Mouse (Mus musculus) midbrain, embryonic 13.5 days (tissue): Measurements from ENCODE around the gene Nbea. TPM values are rescaled to one million over a fixed set of nuclear protein-coding genes. Genes with fewer than 3 reads are reported as not detected.
A peak's percentile ranks its signal among the peaks of the same experiment; 100 is the strongest.

Experiments
- ATAC-seq: fragments of 200-750 bp; cut with Nextera tagmentation; 2 replicates; pipeline ENCODE4 v1.8.0; 2017; ENCODE audit warnings: mild to moderate bottlenecking, moderate TSS enrichment, moderate library complexity
- H3K27ac ChIP-seq: fragments of 300-500 bp; sonication (generic); 2 replicates; pipeline ENCODE4 v1.5.1; 2015; ENCODE audit warnings: inconsistent platforms, mild to moderate bottlenecking, moderate library complexity
- H3K27me3 ChIP-seq: fragments of 300-500 bp; sonication (generic); 2 replicates; pipeline ENCODE4 v1.6.1; 2015; ENCODE audit warnings: mild to moderate bottlenecking, inconsistent platforms
- H3K36me3 ChIP-seq: fragments of 300-500 bp; sonication (generic); 2 replicates; pipeline ENCODE4 v1.6.1; 2015; ENCODE audit warnings: mild to moderate bottlenecking, inconsistent platforms
- H3K4me1 ChIP-seq: fragments of 300-500 bp; sonication (generic); replicated peaks from 2 replicates; pipeline ENCODE4 v1.6.1; 2015; ENCODE audit warnings: inconsistent platforms
- H3K4me2 ChIP-seq: fragments of 300-500 bp; sonication (generic); replicated peaks from 2 replicates; pipeline ENCODE4 v1.6.1; 2015; ENCODE audit warnings: moderate library complexity, mild to moderate bottlenecking, inconsistent platforms
- H3K4me3 ChIP-seq: fragments of 300-500 bp; sonication (generic); replicated peaks from 2 replicates; pipeline ENCODE4 v1.5.1; 2015; ENCODE audit warnings: mild to moderate bottlenecking, inconsistent platforms
- H3K9ac ChIP-seq: fragments of 300-500 bp; sonication (generic); replicated peaks from 2 replicates; pipeline ENCODE4 v1.6.1; 2015; ENCODE audit warnings: mild to moderate bottlenecking, inconsistent platforms
- H3K9me3 ChIP-seq: fragments of 300-500 bp; sonication (generic); 2 replicates; pipeline ENCODE4 v1.6.1; 2016; ENCODE audit warnings: mild to moderate bottlenecking, inconsistent platforms
- WGBS: fragments of 180-500 bp; shearing (Covaris S2); methylation state at CpG from one replicate; pipeline ENCODE4 v1.1.7; 2015; 5-methylcytosine and 5-hydroxymethylcytosine counted together
- polyA plus RNA-seq: library from polyadenylated mRNA; unstranded; fragments of >200 nt; fragmentation: Nextera tagmentation; extraction: Ambion mirVana; gene quantifications from 2 replicates; pipeline ENCODE4 v1.2.1, GENCODE M21; 2015

Gene Nbea
- polyA plus RNA-seq, 1 experiment from 2014 or later = 53.0 TPM

DNA sequence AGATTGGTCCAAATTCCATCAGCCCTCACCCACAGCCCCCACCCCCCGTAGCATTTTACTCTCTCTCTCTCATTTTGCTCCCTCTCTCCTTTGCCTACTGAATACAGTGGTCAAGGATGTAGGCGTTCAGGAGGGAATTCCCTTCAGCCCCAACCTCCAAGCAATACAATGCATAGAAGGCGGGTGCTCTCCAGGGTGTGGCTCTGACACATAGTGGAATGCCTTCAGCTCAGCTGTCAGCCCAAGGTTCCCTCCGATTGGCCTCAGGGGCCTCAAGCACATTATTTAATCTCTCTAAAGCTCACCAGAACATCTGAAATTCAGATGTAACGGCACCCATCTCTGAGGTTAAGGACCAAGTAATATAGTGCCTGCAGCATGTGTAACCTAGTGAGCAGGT lies 590.2 kb downstream of the Nbea start:
- no peaks in the 10 kb centered on the region for H3K36me3 ChIP-seq
- no peak overlapping the region for H3K9ac ChIP-seq
- no peak overlapping the region for H3K4me2 ChIP-seq
- ATAC-seq = no peak
- H3K27ac ChIP-seq = no peak overlapping the region
- peaks cover 29% of the 10 kb centered on the region for H3K4me1 ChIP-seq
- 74% methylated on average over 5 of the region's 5 CpGs for WGBS
- no peaks in the 10 kb centered on the region for H3K9me3 ChIP-seq
- no peaks in the 10 kb centered on the region for H3K27me3 ChIP-seq
- H3K4me3 ChIP-seq = no peak overlapping the region

DNA sequence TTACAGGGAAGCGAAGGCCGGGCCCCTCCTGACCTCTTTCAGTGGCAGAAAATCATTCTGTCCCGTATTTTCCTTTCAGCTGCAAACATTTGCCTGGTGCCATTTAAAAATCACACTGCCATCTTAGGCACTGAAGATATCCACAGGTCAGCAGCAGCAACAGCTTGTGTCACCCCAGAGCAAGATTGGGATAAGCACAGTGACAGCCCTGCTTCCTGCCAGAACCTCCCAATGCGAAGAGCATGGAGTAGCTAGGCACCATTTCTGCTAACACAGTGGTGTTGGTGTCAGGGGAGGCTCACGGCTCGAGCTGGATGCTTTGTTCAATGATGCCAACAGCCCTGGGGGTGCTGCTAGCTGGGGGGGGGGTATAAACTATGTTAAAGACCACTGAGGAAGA lies 592.8 kb downstream of the Nbea start:
- H3K4me3 ChIP-seq = no peak overlapping the region
- H3K4me2 ChIP-seq = no peak overlapping the region
- no peak overlapping the region for H3K27ac ChIP-seq
- ATAC-seq = no peak
- no peaks in the 10 kb centered on the region for H3K9me3 ChIP-seq
- H3K9ac ChIP-seq = no peak overlapping the region
- H3K4me1 ChIP-seq = peaks cover 43% of the 10 kb centered on the region
- no peaks in the 10 kb centered on the region for H3K36me3 ChIP-seq
- 73% methylated on average over 6 of the region's 6 CpGs for WGBS
- no peaks in the 10 kb centered on the region for H3K27me3 ChIP-seq

DNA sequence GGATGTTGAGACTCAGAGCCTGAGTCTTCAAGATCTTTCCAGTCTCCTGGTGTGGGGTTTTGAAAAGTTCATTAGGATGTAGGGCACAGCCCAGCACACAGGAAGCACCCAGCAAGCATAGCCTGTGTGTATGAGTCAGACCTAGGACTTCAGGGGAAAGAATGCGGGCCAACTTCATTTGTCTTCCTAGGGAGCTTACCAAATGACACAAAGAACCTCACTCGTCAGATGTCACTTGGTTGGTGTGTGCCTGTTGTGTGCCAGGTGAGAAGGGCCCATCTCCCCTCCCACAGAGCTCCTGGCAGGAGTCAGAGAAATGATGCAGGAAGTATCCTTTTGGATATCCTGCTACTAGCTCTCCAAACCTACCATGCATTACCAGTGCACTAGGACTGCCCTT lies 593.2 kb downstream of the Nbea start:
- H3K4me2 ChIP-seq = no peak overlapping the region
- no peaks in the 10 kb centered on the region for H3K36me3 ChIP-seq
- no peaks in the 10 kb centered on the region for H3K9me3 ChIP-seq
- WGBS = 73% methylated on average over 2 of the region's 2 CpGs
- H3K4me1 ChIP-seq = peaks cover 43% of the 10 kb centered on the region
- no peak overlapping the region for H3K4me3 ChIP-seq
- H3K27ac ChIP-seq = no peak overlapping the region
- no peak for ATAC-seq
- H3K27me3 ChIP-seq = no peaks in the 10 kb centered on the region
- no peak overlapping the region for H3K9ac ChIP-seq

DNA sequence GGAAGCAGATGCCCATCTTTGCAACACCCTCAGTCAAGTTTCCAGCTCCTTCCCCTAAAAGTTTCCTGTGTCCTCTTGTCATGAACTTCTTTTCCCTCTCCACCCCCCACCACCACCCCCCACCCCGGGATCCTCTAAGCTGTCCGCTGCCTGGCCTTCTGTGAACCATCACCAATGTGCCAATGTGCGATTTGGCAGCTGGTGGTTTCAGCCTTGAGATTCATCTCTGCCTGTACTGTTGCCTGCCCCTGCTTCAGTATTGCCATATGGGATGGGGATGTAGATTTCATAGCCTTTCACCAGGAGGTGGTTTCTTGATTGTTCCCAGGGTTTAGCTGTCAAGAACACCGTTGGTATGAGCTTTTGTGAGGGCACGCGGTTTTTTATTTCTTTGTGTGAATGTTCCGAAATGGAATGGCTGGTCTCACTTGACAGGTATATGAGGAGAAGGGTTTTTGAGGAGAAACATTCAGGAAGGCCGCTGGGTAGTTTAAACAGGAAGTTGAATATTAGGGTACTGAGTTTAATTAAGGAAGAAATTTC lies 594.0 kb downstream of the Nbea start:
- H3K9me3 ChIP-seq = no peaks in the 10 kb centered on the region
- H3K27me3 ChIP-seq = no peaks in the 10 kb centered on the region
- no peak overlapping the region for H3K4me3 ChIP-seq
- 71% methylated on average over 8 of the region's 8 CpGs for WGBS
- H3K36me3 ChIP-seq = no peaks in the 10 kb centered on the region
- ATAC-seq = no peak
- H3K27ac ChIP-seq = 0 out of 2 replicates have a peak overlapping the region, but pooled peaks have one; percentile 25
- no peak overlapping the region for H3K4me2 ChIP-seq
- H3K9ac ChIP-seq = no peak overlapping the region
- peaks cover 43% of the 10 kb centered on the region for H3K4me1 ChIP-seq

DNA sequence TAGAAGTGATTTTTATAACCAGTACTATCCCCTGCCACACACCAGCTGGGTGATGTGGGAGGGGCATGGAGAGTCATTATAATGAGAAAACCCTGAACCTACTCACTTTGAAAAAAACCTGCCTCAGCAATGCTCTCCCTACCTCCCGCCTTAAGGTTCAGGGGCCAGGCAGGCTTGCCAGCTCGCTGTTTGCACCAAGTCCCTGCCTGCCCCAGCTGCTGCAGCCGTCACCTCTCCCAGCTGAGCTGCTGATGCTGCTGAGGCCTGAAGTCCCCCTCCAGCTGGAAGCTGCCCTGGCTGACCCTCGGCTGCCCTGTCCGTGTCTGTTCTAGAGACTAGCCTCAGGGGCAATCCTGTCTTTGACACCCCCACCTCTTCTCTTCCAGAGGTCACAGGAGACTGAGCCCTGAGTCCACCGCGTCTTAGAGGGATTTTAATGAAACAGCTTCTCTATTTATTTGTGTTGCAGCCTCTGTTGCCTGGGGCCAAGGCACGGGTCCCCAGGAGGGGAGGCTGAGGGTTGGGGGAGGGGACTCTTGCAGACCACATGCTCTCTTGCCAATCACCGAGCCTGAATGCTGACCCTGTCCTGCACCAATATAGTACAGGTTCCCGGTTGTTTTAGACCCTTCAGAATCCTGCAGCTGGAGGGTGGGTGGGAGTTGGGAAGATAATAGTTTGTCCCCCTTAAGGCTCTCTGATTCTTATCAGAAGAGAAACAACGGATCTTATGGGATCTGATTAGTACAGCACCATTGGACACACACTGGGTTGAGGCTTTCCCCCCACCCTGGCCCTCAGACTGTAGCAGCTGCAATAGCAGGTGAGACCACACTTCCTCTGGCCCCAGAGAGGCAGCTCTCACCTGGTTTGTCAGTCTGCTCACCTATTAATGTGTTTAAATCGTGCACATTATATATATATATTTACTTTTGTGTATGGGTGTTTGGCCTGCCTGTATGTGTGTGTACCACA lies 595.2 kb downstream of the Nbea start:
- H3K27ac ChIP-seq = peak overlapping the region; percentile 87
- H3K9ac ChIP-seq = peak overlapping the region; percentile 7; the same call in 1 of the 2 replicates
- peaks cover 41% of the 10 kb centered on the region for H3K4me1 ChIP-seq
- WGBS = 6% methylated on average over 12 of the region's 12 CpGs
- peak overlapping the region; percentile 27; the same call in 1 of the 2 replicates for H3K4me2 ChIP-seq
- H3K36me3 ChIP-seq = no peaks in the 10 kb centered on the region
- no peaks in the 10 kb centered on the region for H3K27me3 ChIP-seq
- H3K9me3 ChIP-seq = no peaks in the 10 kb centered on the region
- no peak overlapping the region for H3K4me3 ChIP-seq
- ATAC-seq = peak; percentile 86

DNA sequence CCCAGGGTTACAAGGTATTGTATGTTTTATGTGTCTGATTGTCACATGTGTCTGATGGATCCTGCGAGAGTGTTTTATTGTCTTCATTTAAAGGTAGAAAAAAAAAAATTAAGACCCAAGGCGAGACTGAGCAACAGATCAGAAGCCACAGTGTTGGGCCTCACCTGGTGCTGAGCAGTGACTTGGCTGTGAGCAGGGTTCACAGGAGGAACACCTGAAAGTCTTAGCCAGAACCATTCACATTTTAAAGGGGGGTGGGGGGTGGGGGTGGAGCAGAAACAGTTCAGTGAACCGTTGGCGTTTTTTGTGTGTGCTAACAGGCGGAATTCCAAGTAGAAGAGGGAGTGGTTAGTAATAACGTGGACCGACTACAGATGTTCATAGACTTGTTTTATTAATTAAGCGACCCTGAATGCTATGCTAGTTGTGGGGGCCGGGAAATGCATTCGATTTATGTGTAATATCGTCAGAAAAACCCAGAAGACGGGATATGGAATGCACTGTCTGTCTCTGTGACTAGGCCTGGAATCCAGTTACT lies 596.0 kb downstream of the Nbea start:
- Histone ChIP-seq H3K9me3 (no peaks in the 10 kb centered on the region), H3K4me3 (no peak overlapping the region), H3K27ac (peak overlapping the region; percentile 87), H3K36me3 (no peaks in the 10 kb centered on the region), H3K27me3 (no peaks in the 10 kb centered on the region), H3K4me2 (no peak overlapping the region), H3K4me1 (peaks cover 40% of the 10 kb centered on the region), H3K9ac (no peak overlapping the region)
- ATAC-seq = peak; percentile 22; the same call in 1 of the 2 replicates
- 21% methylated on average over 12 of the region's 12 CpGs for WGBS
